Mouse (Mus musculus): Measurements from ENCODE around the gene Akap12.

Akap12 gene

DNA sequence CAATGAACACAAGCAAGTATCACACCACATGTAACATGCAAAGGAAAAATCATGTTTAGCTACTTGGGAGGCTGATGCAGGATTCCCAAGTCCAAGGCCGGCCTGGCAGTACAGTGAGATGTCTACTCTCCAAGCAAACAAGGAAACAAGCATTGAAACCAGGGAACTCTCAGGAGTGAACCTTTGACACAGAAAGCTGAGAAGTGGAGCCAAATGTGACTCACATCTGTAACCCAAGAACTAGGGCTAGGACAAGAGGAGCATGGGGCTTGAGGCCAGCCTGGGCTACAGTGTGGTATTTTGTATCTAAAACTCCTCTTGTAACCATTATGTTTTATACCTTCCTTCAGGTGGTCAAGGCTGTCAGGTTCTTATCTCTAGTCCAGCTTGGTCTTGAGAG is 141.0 kb downstream of the Akap12 start:
- no peak for DNase-seq
